ENCODE assay signal across 11 mouse cellular contexts in the genomic region with DNA sequence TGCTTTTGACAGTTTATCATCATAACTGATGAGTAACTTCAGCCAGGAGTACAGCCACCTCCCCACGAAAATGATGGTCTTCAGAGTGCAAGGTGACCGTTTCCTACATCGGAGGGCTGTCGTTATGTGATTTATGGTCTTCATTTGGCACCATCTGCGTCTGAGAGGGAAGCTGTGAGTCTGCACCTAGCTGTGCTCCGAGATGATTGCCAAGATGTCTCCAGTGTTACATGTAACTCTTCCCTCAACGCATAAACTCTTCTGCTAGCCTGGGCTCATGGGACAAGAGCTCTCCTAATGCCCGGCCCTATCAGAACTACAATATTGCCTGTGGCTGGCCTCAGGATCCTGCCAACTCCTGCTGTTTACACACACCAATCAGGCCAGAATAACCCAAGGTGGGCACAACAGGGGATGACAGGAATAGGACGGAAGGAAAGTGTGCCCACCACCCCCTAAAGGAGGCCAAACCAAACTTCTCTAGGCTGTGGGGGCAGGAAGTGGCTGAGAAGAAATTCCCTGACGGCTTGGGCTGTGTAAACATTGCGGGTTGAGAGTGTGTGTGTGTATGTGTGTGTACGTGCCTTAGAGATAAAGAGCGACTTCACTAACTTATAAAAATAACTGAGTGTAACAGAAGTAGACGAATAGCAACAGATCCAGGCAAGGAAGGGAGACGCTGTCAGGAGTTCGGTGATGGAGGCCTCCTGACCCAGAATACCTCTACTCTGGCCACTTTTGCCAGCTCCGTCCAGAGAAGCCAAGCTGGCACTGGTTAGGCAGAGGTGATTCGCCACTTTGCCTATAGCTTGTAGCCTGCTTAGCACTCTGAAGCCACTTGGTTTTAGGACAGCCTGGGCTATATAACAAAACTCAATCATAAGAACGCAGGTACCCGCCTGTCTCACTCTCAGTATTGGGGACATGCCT. TPM values are rescaled to one million over a fixed set of nuclear protein-coding genes. Genes with fewer than 3 reads are reported as not detected.
DNase-seq lines count a peak whose midpoint lies in the region; ATAC-seq lines count a peak whose summit lies in the region.
"Had no signal": no experiment of that assay in that cellular context is flagged by ENCODE, and none has a peak within 500 bp of the region (broad histone marks: within the 10 kb centered on the region; RNA-seq: fewer than 3 reads in every experiment).

No protein-coding gene starts in this region.

- no peak overlapping the region for H3K4me2 ChIP-seq in hindbrain, embryonic 15.5 days
- no peak overlapping the region for H3K4me2 ChIP-seq in intestine, embryonic 16.5 days (ENCODE audit: low read depth, low read length)
- H3K4me2 ChIP-seq: limb, embryonic 13.5 days had no signal

- 69% methylated on average over 20 of the region's 20 CpGs for WGBS in hindbrain, embryonic 15.5 days
- WGBS in hindbrain, embryonic 10.5 days: 85% methylated on average over 20 of the region's 20 CpGs
- WGBS in intestine, embryonic 16.5 days: 40% methylated on average over 20 of the region's 20 CpGs

- 0 out of 2 replicates have a peak, but pooled peaks have one; percentile 31 for ATAC-seq in hindbrain, embryonic 15.5 days (ENCODE audit: low FRiP score, low read depth)
- ATAC-seq in intestine, embryonic 16.5 days: 0 out of 2 replicates have a peak, but pooled peaks have one; percentile 8
- ATAC-seq in megakaryocyte, adult 5-6 weeks (ENCODE audit: poor library complexity, severe bottlenecking): no peak

- no peaks in the 10 kb centered on the region for H3K27me3 ChIP-seq in hindbrain, embryonic 15.5 days
- no peaks in the 10 kb centered on the region for H3K27me3 ChIP-seq in hindbrain, embryonic 10.5 days (ENCODE audit: insufficient read depth, poor library complexity, severe bottlenecking)
- no peaks in the 10 kb centered on the region for H3K27me3 ChIP-seq in intestine, embryonic 16.5 days (replicated peaks; ENCODE audit: control insufficient read depth, insufficient read depth, low read length)
- H3K27me3 ChIP-seq: limb, embryonic 13.5 days had no signal

- DNase-seq in gastrocnemius, adult 18-20 months (ENCODE audit: low spot score): peak; percentile 71
- no peak for DNase-seq in gastrocnemius, postnatal 36 days
- no peak for DNase-seq in hindbrain, embryonic 10.5 days (ENCODE audit: low spot score)
- peak; percentile 97 for DNase-seq in 416B (ENCODE audit: low read depth)
- no peak for DNase-seq in testis, postnatal 14 days (ENCODE audit: low spot score)
- DNase-seq: B cell, adult 2 months had no signal

- peaks cover 21% of the 10 kb centered on the region for H3K4me1 ChIP-seq in hindbrain, embryonic 15.5 days (replicated peaks)
- peaks cover 19% of the 10 kb centered on the region for H3K4me1 ChIP-seq in hindbrain, embryonic 10.5 days (replicated peaks)
- peaks cover 37% of the 10 kb centered on the region for H3K4me1 ChIP-seq in intestine, embryonic 16.5 days (ENCODE audit: control insufficient read depth, insufficient read depth, low read length)

- H3K9ac ChIP-seq in hindbrain, embryonic 15.5 days: no peak overlapping the region
- no peak overlapping the region for H3K9ac ChIP-seq in intestine, embryonic 16.5 days (ENCODE audit: low read depth, low read length)
- H3K9ac ChIP-seq: limb, embryonic 13.5 days had no signal

- no peak overlapping the region for H3K27ac ChIP-seq in hindbrain, embryonic 15.5 days (replicated peaks)
- no peak overlapping the region for H3K27ac ChIP-seq in hindbrain, embryonic 10.5 days
- peak overlapping the region; percentile 58; the same call in 1 of the 2 replicates for H3K27ac ChIP-seq in intestine, embryonic 16.5 days (ENCODE audit: low read length)
- H3K27ac ChIP-seq: layer of hippocampus, adult 2 months; limb, embryonic 13.5 days had no signal

- H3K4me3 ChIP-seq in hindbrain, embryonic 15.5 days: no peak overlapping the region
- no peak overlapping the region for H3K4me3 ChIP-seq in hindbrain, embryonic 10.5 days
- H3K4me3 ChIP-seq in intestine, embryonic 16.5 days (ENCODE audit: low read length): no peak overlapping the region
- H3K4me3 ChIP-seq: layer of hippocampus, adult 2 months; limb, embryonic 13.5 days had no signal

- H3K36me3 ChIP-seq in hindbrain, embryonic 15.5 days: no peaks in the 10 kb centered on the region
- no peaks in the 10 kb centered on the region for H3K36me3 ChIP-seq in hindbrain, embryonic 10.5 days
- no peaks in the 10 kb centered on the region for H3K36me3 ChIP-seq in intestine, embryonic 16.5 days (ENCODE audit: control insufficient read depth, insufficient read depth, low read length)
- H3K36me3 ChIP-seq: limb, embryonic 13.5 days had no signal

- no peaks in the 10 kb centered on the region for H3K9me3 ChIP-seq in hindbrain, embryonic 15.5 days
- H3K9me3 ChIP-seq in hindbrain, embryonic 10.5 days: no peaks in the 10 kb centered on the region
- no peaks in the 10 kb centered on the region for H3K9me3 ChIP-seq in intestine, embryonic 16.5 days (ENCODE audit: control insufficient read depth, low read length)
- H3K9me3 ChIP-seq: limb, embryonic 13.5 days had no signal

- intact Hi-C loops in gastrocnemius, postnatal 36 days (cut with DNase I): loop anchor here (5.0 kb wide), 1 partner anchor 37 kb away; the partner anchor contains the start of gene Ank

RNA-seq across cellular contexts. Expression of gene Ank, which starts 37.6 kb away (rescaled TPM):
- 100 to 1,000 TPM; 128 to 153 TPM for total RNA-seq in gastrocnemius, adult 18-20 months (2021)
- 100 to 1,000 TPM; 107 to 112 TPM for total RNA-seq in gastrocnemius, postnatal 36 days (2021)
- polyA plus RNA-seq in hindbrain, embryonic 15.5 days (2015; fragmentation: Nextera tagmentation; extraction: Ambion mirVana): 16.5 and 17.9 TPM in 2 replicates
- polyA plus RNA-seq in hindbrain, embryonic 10.5 days (2016; fragmentation: Nextera tagmentation; extraction: Ambion mirVana): 8.4 and 11.0 TPM in 2 replicates
- polyA plus RNA-seq in intestine, embryonic 16.5 days (2015; fragmentation: Nextera tagmentation; extraction: Ambion mirVana): 5.9 and 12.1 TPM in 2 replicates
- total RNA-seq in megakaryocyte, adult 5-6 weeks (2015): 44.6 and 46.5 TPM in 2 replicates
- total RNA-seq in megakaryocyte, adult 5-6 weeks (2017): 12.7 and 15.5 TPM in 2 replicates

Comparison
In these comparisons a context has a peak if more than half of its experiments do, and no peak if none do; other contexts are left out.
1. DNase-seq: peak in gastrocnemius, adult 18-20 months (single experiment) and 416B (single experiment); none in gastrocnemius, postnatal 36 days (0 of 2), hindbrain, embryonic 10.5 days (single experiment) and testis, postnatal 14 days (single experiment).